Mouse (Mus musculus) heart, embryonic 15.5 days (tissue): ENCODE measurements at regions not wholly inside any gene's neighbourhood (a gene's known extent, or its start where the extent isn't known, plus 50 kb on each side); places are given as distances from the start of the nearest gene placed in this dataset.
A peak's percentile ranks its signal among the peaks of the same experiment; 100 is the strongest.

Source experiments
- ATAC-seq: fragments of 200-750 bp; cut with Nextera tagmentation; replicated peaks from 2 replicates; pipeline ENCODE4 v1.8.0; 2017; ENCODE audit warnings: low read depth, moderate TSS enrichment; ENCODE audit not compliant: insufficient number of reproducible peaks, insufficient read depth, low FRiP score
- H3K27ac ChIP-seq: fragments of 300-500 bp; sonication (generic); 2 replicates; pipeline ENCODE4 v1.5.1; 2015; ENCODE audit warnings: mild to moderate bottlenecking, inconsistent platforms
- H3K27me3 ChIP-seq: fragments of 300-500 bp; sonication (generic); 2 replicates; pipeline ENCODE4 v1.6.1; 2015; ENCODE audit warnings: inconsistent platforms
- H3K36me3 ChIP-seq: fragments of 300-500 bp; sonication (generic); 2 replicates; pipeline ENCODE4 v1.6.1; 2015; ENCODE audit warnings: mild to moderate bottlenecking, inconsistent platforms
- H3K4me1 ChIP-seq: fragments of 300-500 bp; sonication (generic); replicated peaks from 2 replicates; pipeline ENCODE4 v1.6.1; 2015; ENCODE audit warnings: inconsistent platforms
- H3K4me2 ChIP-seq: fragments of 300-500 bp; sonication (generic); 2 replicates; pipeline ENCODE4 v1.6.1; 2015; ENCODE audit warnings: inconsistent platforms, mild to moderate bottlenecking, moderate library complexity
- H3K4me3 ChIP-seq: fragments of 300-500 bp; sonication (generic); 2 replicates; pipeline ENCODE4 v1.5.1; 2015; ENCODE audit warnings: mild to moderate bottlenecking, inconsistent platforms
- H3K9ac ChIP-seq: fragments of 300-500 bp; sonication (generic); 2 replicates; pipeline ENCODE4 v1.6.1; 2015; ENCODE audit warnings: mild to moderate bottlenecking, inconsistent platforms
- H3K9me3 ChIP-seq: fragments of 300-500 bp; sonication (generic); replicated peaks from 2 replicates; pipeline ENCODE4 v1.6.1; 2016; ENCODE audit warnings: inconsistent platforms
- WGBS: fragments of 180-500 bp; shearing (Covaris S2); methylation state at CpG from one replicate; pipeline ENCODE4 v1.1.7; 2015; ENCODE audit warnings: mixed read lengths; 5-methylcytosine and 5-hydroxymethylcytosine counted together

- no peak overlapping the region for H3K27ac ChIP-seq
- no peaks in the 10 kb centered on the region for H3K36me3 ChIP-seq
- no peak overlapping the region for H3K4me2 ChIP-seq
- H3K9ac ChIP-seq: no peak overlapping the region
- no peaks in the 10 kb centered on the region for H3K27me3 ChIP-seq
- no peaks in the 10 kb centered on the region for H3K9me3 ChIP-seq
- H3K4me3 ChIP-seq: no peak overlapping the region
- peaks cover 4% of the 10 kb centered on the region; the same call in 1 of the 2 replicates for H3K4me1 ChIP-seq
- no peak for ATAC-seq
- 69% methylated on average over 2 of the region's 2 CpGs for WGBS
Observed at GRCm38 (mm10) chr3:130951381-130951780, 158.9 kb upstream of the Lef1 start.

- H3K9ac ChIP-seq: no peak overlapping the region
- no peaks in the 10 kb centered on the region for H3K9me3 ChIP-seq
- no peak for ATAC-seq
- H3K27me3 ChIP-seq: no peaks in the 10 kb centered on the region
- WGBS: 61% methylated on average over 6 of the region's 6 CpGs
- no peak overlapping the region for H3K4me2 ChIP-seq
- no peaks in the 10 kb centered on the region for H3K36me3 ChIP-seq
- peaks cover 9% of the 10 kb centered on the region for H3K4me1 ChIP-seq
- no peak overlapping the region for H3K27ac ChIP-seq
- H3K4me3 ChIP-seq: no peak overlapping the region
Observed at GRCm38 (mm10) chr3:130950872-130951271, 159.4 kb upstream of the Lef1 start.

GRCm38 (mm10) chr3:130947880-130948279 lies 162.4 kb upstream of the Lef1 start:
- Histone ChIP-seq H3K4me3 (no peak overlapping the region), H3K4me1 (peaks cover 15% of the 10 kb centered on the region), H3K27me3 (no peaks in the 10 kb centered on the region), H3K4me2 (no peak overlapping the region), H3K36me3 (no peaks in the 10 kb centered on the region), H3K9me3 (no peaks in the 10 kb centered on the region), H3K9ac (no peak overlapping the region), H3K27ac (no peak overlapping the region)
- 74% methylated on average over 5 of the region's 5 CpGs for WGBS
- ATAC-seq: no peak

GRCm38 (mm10) chr3:130947277-130947606 lies 163.0 kb upstream of the Lef1 start:
- no peaks in the 10 kb centered on the region for H3K9me3 ChIP-seq
- H3K9ac ChIP-seq: no peak overlapping the region
- H3K27me3 ChIP-seq: no peaks in the 10 kb centered on the region
- H3K36me3 ChIP-seq: no peaks in the 10 kb centered on the region
- peaks cover 15% of the 10 kb centered on the region for H3K4me1 ChIP-seq
- no peak overlapping the region for H3K4me3 ChIP-seq
- no peak; the same call in 1 of the 2 replicates for ATAC-seq
- no peak overlapping the region for H3K27ac ChIP-seq
- 79% methylated on average over 4 of the region's 4 CpGs for WGBS
- H3K4me2 ChIP-seq: no peak overlapping the region

GRCm38 (mm10) chr3:130946576-130947276 lies 163.5 kb upstream of the Lef1 start:
- ATAC-seq: no peak
- Histone ChIP-seq H3K9me3 (no peaks in the 10 kb centered on the region), H3K36me3 (no peaks in the 10 kb centered on the region), H3K4me3 (peak overlapping the region; percentile 53), H3K4me2 (peak overlapping the region; percentile 86), H3K27ac (peak overlapping the region; percentile 79; the same call in 1 of the 2 replicates), H3K4me1 (peaks cover 15% of the 10 kb centered on the region), H3K9ac (no peak overlapping the region; the same call in 1 of the 2 replicates), H3K27me3 (no peaks in the 10 kb centered on the region)
- WGBS: 78% methylated on average over 14 of the region's 14 CpGs

GRCm38 (mm10) chr3:130945861-130946449 lies 164.3 kb upstream of the Lef1 start:
- WGBS: 1% methylated on average over 25 of the region's 25 CpGs
- Histone ChIP-seq H3K27ac (peak overlapping the region; percentile 79), H3K9ac (peak overlapping the region; percentile 58), H3K9me3 (no peaks in the 10 kb centered on the region), H3K36me3 (no peaks in the 10 kb centered on the region), H3K27me3 (no peaks in the 10 kb centered on the region), H3K4me2 (peak overlapping the region; percentile 86), H3K4me1 (peaks cover 15% of the 10 kb centered on the region), H3K4me3 (peak overlapping the region; percentile 53)
- ATAC-seq: peak; percentile 54; the same call in 1 of the 2 replicates

GRCm38 (mm10) chr3:130945396-130945795 lies 164.9 kb upstream of the Lef1 start:
- peaks cover 15% of the 10 kb centered on the region for H3K4me1 ChIP-seq
- WGBS: 30% methylated on average over 7 of the region's 7 CpGs

GRCm38 (mm10) chr3:130944241-130944640 lies 166.0 kb upstream of the Lef1 start:
- no peak overlapping the region for H3K4me3 ChIP-seq
- H3K36me3 ChIP-seq: no peaks in the 10 kb centered on the region
- 89% methylated on average over 6 of the region's 6 CpGs for WGBS
- H3K27ac ChIP-seq: no peak overlapping the region
- peaks cover 15% of the 10 kb centered on the region for H3K4me1 ChIP-seq
- H3K9me3 ChIP-seq: no peaks in the 10 kb centered on the region
- H3K4me2 ChIP-seq: no peak overlapping the region
- H3K9ac ChIP-seq: no peak overlapping the region
- H3K27me3 ChIP-seq: no peaks in the 10 kb centered on the region
- no peak for ATAC-seq

More at GRCm38 (mm10) chr3:130945396-130945795, 164.9 kb upstream of the Lef1 start:
- Histone ChIP-seq H3K4me2 (peak overlapping the region; percentile 86), H3K9me3 (no peaks in the 10 kb centered on the region), H3K9ac (peak overlapping the region; percentile 58), H3K27ac (peak overlapping the region; percentile 79; the same call in 1 of the 2 replicates), H3K36me3 (no peaks in the 10 kb centered on the region), H3K4me3 (peak overlapping the region; percentile 53), H3K27me3 (no peaks in the 10 kb centered on the region)
- ATAC-seq: no peak

- Histone ChIP-seq H3K4me1 (peaks cover 15% of the 10 kb centered on the region), H3K9me3 (no peaks in the 10 kb centered on the region), H3K36me3 (no peaks in the 10 kb centered on the region), H3K4me2 (no peak overlapping the region), H3K4me3 (no peak overlapping the region), H3K27me3 (no peaks in the 10 kb centered on the region), H3K27ac (no peak overlapping the region), H3K9ac (no peak overlapping the region)
- WGBS: 69% methylated on average over 8 of the region's 8 CpGs
- no peak for ATAC-seq
Observed at GRCm38 (mm10) chr3:130942947-130943630, 167.2 kb upstream of the Lef1 start.

GRCm38 (mm10) chr3:130940302-130940867 lies 169.9 kb upstream of the Lef1 start:
- WGBS: 63% methylated on average over 5 of the region's 5 CpGs
- Histone ChIP-seq H3K27ac (no peak overlapping the region), H3K36me3 (no peaks in the 10 kb centered on the region), H3K9ac (no peak overlapping the region), H3K4me1 (peaks cover 13% of the 10 kb centered on the region), H3K4me2 (no peak overlapping the region), H3K9me3 (no peaks in the 10 kb centered on the region), H3K27me3 (no peaks in the 10 kb centered on the region), H3K4me3 (no peak overlapping the region)
- no peak for ATAC-seq

GRCm38 (mm10) chr3:130936980-130937379 lies 173.3 kb upstream of the Lef1 start:
- no peak overlapping the region for H3K9ac ChIP-seq
- H3K9me3 ChIP-seq: no peaks in the 10 kb centered on the region
- no peaks in the 10 kb centered on the region for H3K36me3 ChIP-seq
- H3K27ac ChIP-seq: no peak overlapping the region
- peaks cover 15% of the 10 kb centered on the region for H3K4me1 ChIP-seq
- H3K4me3 ChIP-seq: no peak overlapping the region
- H3K4me2 ChIP-seq: no peak overlapping the region
- ATAC-seq: no peak
- no peaks in the 10 kb centered on the region for H3K27me3 ChIP-seq
- WGBS: 78% methylated on average over 5 of the region's 5 CpGs
